Mouse (Mus musculus): ENCODE data around the gene Rnf185. TPM values are rescaled to one million over a fixed set of nuclear protein-coding genes. Genes with fewer than 3 reads are reported as not detected.

Gene Rnf185
- total RNA-seq, 2 experiments from 2014 or later, result 3.2 to 6.3 TPM

GRCm38 (mm10) chr11:3451701-3452163, 431 bp downstream of the Rnf185 start:
- peak; percentile 44 for ATAC-seq (replicated peaks; ENCODE audit: low FRiP score, poor library complexity, severe bottlenecking)

GRCm38 (mm10) chr11:3444875-3445274, 7.3 kb downstream of the Rnf185 start:
- no peak for ATAC-seq (replicated peaks; ENCODE audit: low FRiP score, poor library complexity, severe bottlenecking)

GRCm38 (mm10) chr11:3443091-3443490, 9.1 kb downstream of the Rnf185 start:
- no peak for ATAC-seq (replicated peaks; ENCODE audit: low FRiP score, poor library complexity, severe bottlenecking)

- ATAC-seq (replicated peaks; ENCODE audit: low FRiP score, poor library complexity, severe bottlenecking), result no peak
Measured at GRCm38 (mm10) chr11:3442677-3443076, 9.5 kb downstream of the Rnf185 start.

- ATAC-seq (replicated peaks; ENCODE audit: low FRiP score, poor library complexity, severe bottlenecking), result no peak
Measured at GRCm38 (mm10) chr11:3441696-3442443, 10.3 kb downstream of the Rnf185 start.

- no peak for ATAC-seq (replicated peaks; ENCODE audit: low FRiP score, poor library complexity, severe bottlenecking)
Measured at GRCm38 (mm10) chr11:3437621-3438020, 14.5 kb downstream of the Rnf185 start.

GRCm38 (mm10) chr11:3433809-3434208, 18.4 kb downstream of the Rnf185 start:
- no peak for ATAC-seq (replicated peaks; ENCODE audit: low FRiP score, poor library complexity, severe bottlenecking)

GRCm38 (mm10) chr11:3431976-3432603, 20.1 kb downstream of the Rnf185 start:
- ATAC-seq (replicated peaks; ENCODE audit: low FRiP score, poor library complexity, severe bottlenecking), result no peak

GRCm38 (mm10) chr11:3431515-3431914, 20.6 kb downstream of the Rnf185 start:
- ATAC-seq (replicated peaks; ENCODE audit: low FRiP score, poor library complexity, severe bottlenecking), result no peak

- ATAC-seq (replicated peaks; ENCODE audit: low FRiP score, poor library complexity, severe bottlenecking), result no peak
Measured at GRCm38 (mm10) chr11:3428632-3429031, 23.5 kb downstream of the Rnf185 start.

GRCm38 (mm10) chr11:3427697-3428230, 24.4 kb downstream of the Rnf185 start:
- ATAC-seq (replicated peaks; ENCODE audit: low FRiP score, poor library complexity, severe bottlenecking), result no peak

GRCm38 (mm10) chr11:3422242-3422641, 29.9 kb downstream of the Rnf185 start:
- ATAC-seq (replicated peaks; ENCODE audit: low FRiP score, poor library complexity, severe bottlenecking), result no peak

- ATAC-seq (replicated peaks; ENCODE audit: low FRiP score, poor library complexity, severe bottlenecking), result no peak
Measured at GRCm38 (mm10) chr11:3418741-3419140, 33.4 kb downstream of the Rnf185 start.

- no peak for ATAC-seq (replicated peaks; ENCODE audit: low FRiP score, poor library complexity, severe bottlenecking)
Measured at GRCm38 (mm10) chr11:3417795-3418194, 34.4 kb downstream of the Rnf185 start.

- no peak for ATAC-seq (replicated peaks; ENCODE audit: low FRiP score, poor library complexity, severe bottlenecking)
Measured at GRCm38 (mm10) chr11:3416399-3416798, 35.8 kb downstream of the Rnf185 start.

GRCm38 (mm10) chr11:3412111-3412510, 40.1 kb downstream of the Rnf185 start:
- no peak for ATAC-seq (replicated peaks; ENCODE audit: low FRiP score, poor library complexity, severe bottlenecking)

- peak; percentile 99 for ATAC-seq (replicated peaks; ENCODE audit: low FRiP score, poor library complexity, severe bottlenecking)
Measured at GRCm38 (mm10) chr11:3408997-3409732, 43.0 kb downstream of the Rnf185 start, which contains the start of gene Limk2. Gene Limk2, minus strand, starts transcription at chr11:3409189.

- ATAC-seq (replicated peaks; ENCODE audit: low FRiP score, poor library complexity, severe bottlenecking), result peak; percentile 29; the same call in 1 of the 2 replicates
Measured at GRCm38 (mm10) chr11:3408131-3408996, 43.8 kb downstream of the Rnf185 start.

GRCm38 (mm10) chr11:3404287-3405047, 47.7 kb downstream of the Rnf185 start:
- no peak for ATAC-seq (replicated peaks; ENCODE audit: low FRiP score, poor library complexity, severe bottlenecking)
